In genomic region chr15:96711664-96712063, GRCm38 (mm10) we compare ENCODE assay signal across 19 mouse cellular contexts.
"Had no signal": no experiment of that assay in that cellular context is flagged by ENCODE, and none has a peak within 500 bp of the region (broad histone marks: within the 10 kb centered on the region; RNA-seq: fewer than 3 reads in every experiment).

No protein-coding gene starts in this region.

- H3K36me3 ChIP-seq: midbrain, embryonic 10.5 days; midbrain, embryonic 12.5 days; neural tube, embryonic 13.5 days; neural tube, embryonic 15.5 days had no signal

- H3K9me3 ChIP-seq: midbrain, embryonic 10.5 days; midbrain, embryonic 12.5 days; neural tube, embryonic 13.5 days; neural tube, embryonic 15.5 days had no signal

- H3K4me3 ChIP-seq: midbrain, embryonic 10.5 days; midbrain, embryonic 12.5 days; myocyte; neural tube, embryonic 13.5 days; neural tube, embryonic 15.5 days had no signal

- H3K27me3 ChIP-seq: midbrain, embryonic 12.5 days; neural tube, embryonic 13.5 days; neural tube, embryonic 15.5 days had no signal

- H3K9ac ChIP-seq: lung, embryonic 14.5 days; midbrain, embryonic 12.5 days; neural tube, embryonic 13.5 days; neural tube, embryonic 15.5 days had no signal

- DNase-seq: lung, adult 18-20 months; lung, embryonic 14.5 days; lung, postnatal 10 days; lung, postnatal 4 days; midbrain, embryonic 14.5 days; retina, postnatal 1 day; right cerebral cortex, adult 18-20 months; right cerebral cortex, postnatal 25 days; right cerebral cortex, postnatal 4 days; spleen, adult 18-20 months; thymus, adult 18-20 months; thymus, postnatal 14 days; thymus, postnatal 36 days had no signal

- ATAC-seq: midbrain, embryonic 16.5 days had no signal

- H3K4me2 ChIP-seq: lung, embryonic 14.5 days; midbrain, embryonic 12.5 days; neural tube, embryonic 13.5 days; neural tube, embryonic 15.5 days had no signal
